Mouse (Mus musculus) C2C12 (cell line): ENCODE results near the gene Clstn2. TPM values are rescaled to one million over a fixed set of nuclear protein-coding genes. Genes with fewer than 3 reads are reported as not detected.

Experiments
- H3K27me3 ChIP-seq: one replicate; pipeline ENCODE4 v1.6.1; 2011; ENCODE audit not compliant: control insufficient read depth, insufficient read depth, insufficient read length
- H3K36me3 ChIP-seq: one replicate; pipeline ENCODE4 v1.6.1; 2011; ENCODE audit not compliant: control insufficient read depth, insufficient read depth
- H3K4me3 ChIP-seq: one replicate; pipeline ENCODE4 v1.5.1; 2011; ENCODE audit warnings: mild to moderate bottlenecking, control low read depth; ENCODE audit not compliant: poor library complexity, insufficient read depth, severe bottlenecking
- H3K79me2 ChIP-seq: one replicate; pipeline ENCODE4 v1.6.1; 2011; ENCODE audit not compliant: control insufficient read depth, insufficient read depth
- H3K79me3 ChIP-seq: one replicate; pipeline ENCODE4 v1.6.1; 2011; ENCODE audit warnings: low read depth, control low read depth
- H3ac ChIP-seq: one replicate; pipeline ENCODE3; 2011; ENCODE audit warnings: low read depth; ENCODE audit not compliant: control insufficient read depth, insufficient read length
- CEBPB ChIP-seq: IDR thresholded peaks from one replicate; pipeline ENCODE4 v1.6.1; 2011; ENCODE audit warnings: low read depth, mild to moderate bottlenecking, control low read depth, moderate library complexity
- CTCF ChIP-seq: IDR thresholded peaks from one replicate; pipeline ENCODE4 v1.5.1; 2011; ENCODE audit not compliant: control insufficient read depth, insufficient read depth, insufficient read length
- FOSL1 ChIP-seq: IDR thresholded peaks from one replicate; pipeline ENCODE4 v1.8.0; 2011; ENCODE audit warnings: mild to moderate bottlenecking, low read length; ENCODE audit not compliant: poor library complexity, insufficient read depth, severe bottlenecking
- MAX ChIP-seq: IDR thresholded peaks from one replicate; pipeline ENCODE4 v1.6.1; 2011; ENCODE audit warnings: mild to moderate bottlenecking, control low read depth
- MYOD1 ChIP-seq: IDR thresholded peaks from one replicate; pipeline ENCODE4 v1.6.1; 2011; ENCODE audit warnings: low read depth; ENCODE audit not compliant: control insufficient read depth, insufficient read length
- MYOG ChIP-seq: IDR thresholded peaks from one replicate; pipeline ENCODE4 v1.6.1; 2011; ENCODE audit not compliant: control insufficient read depth, insufficient read length; ENCODE audit errors: extremely low read depth
- USF1 ChIP-seq: IDR thresholded peaks from one replicate; pipeline ENCODE4 v1.6.1; 2011; ENCODE audit warnings: low read depth, mild to moderate bottlenecking, control low read depth, moderate library complexity
- polyA plus RNA-seq: library from polyadenylated mRNA; unstranded; fragments of >200 nt; fragmentation: generic; extraction: Trizol; gene quantifications from one replicate; pipeline ENCODE4 v1.2.1, GENCODE M21; 2012; ENCODE audit warnings: missing spikeins

Clstn2 gene
- polyA plus RNA-seq, 1 experiment = 0.01 TPM

GRCm38 (mm10) chr9:97532536-97532935, 500.4 kb downstream of the Clstn2 start:
- Histone ChIP-seq H3ac (no peak overlapping the region), H3K79me3 (no peaks in the 10 kb centered on the region), H3K4me3 (no peak overlapping the region), H3K79me2 (no peaks in the 10 kb centered on the region), H3K36me3 (no peaks in the 10 kb centered on the region), H3K27me3 (no peaks in the 10 kb centered on the region)
- TF ChIP-seq CTCF (no peak), MAX (no peak), CEBPB (no peak), FOSL1 (no peak), USF1 (no peak), MYOD1 (no peak), MYOG (no peak)

- Histone ChIP-seq H3K79me2 (no peaks in the 10 kb centered on the region), H3K36me3 (no peaks in the 10 kb centered on the region), H3K4me3 (no peak overlapping the region), H3ac (no peak overlapping the region), H3K27me3 (no peaks in the 10 kb centered on the region), H3K79me3 (no peaks in the 10 kb centered on the region)
- TF ChIP-seq USF1 (no peak), CTCF (no peak), MAX (no peak), MYOD1 (no peak), MYOG (no peak), FOSL1 (no peak), CEBPB (no peak)
Observed at GRCm38 (mm10) chr9:97527926-97528325, 505.1 kb downstream of the Clstn2 start.

GRCm38 (mm10) chr9:97527276-97527675, 505.7 kb downstream of the Clstn2 start:
- Histone ChIP-seq H3K79me3 (no peaks in the 10 kb centered on the region), H3K79me2 (no peaks in the 10 kb centered on the region), H3K36me3 (no peaks in the 10 kb centered on the region), H3K4me3 (no peak overlapping the region), H3K27me3 (no peaks in the 10 kb centered on the region), H3ac (no peak overlapping the region)
- TF ChIP-seq FOSL1 = no peak
- TF ChIP-seq CEBPB = no peak
- no peak for TF ChIP-seq USF1
- TF ChIP-seq MAX = no peak
- TF ChIP-seq CTCF = no peak
- no peak for TF ChIP-seq MYOG
- no peak for TF ChIP-seq MYOD1

DNA sequence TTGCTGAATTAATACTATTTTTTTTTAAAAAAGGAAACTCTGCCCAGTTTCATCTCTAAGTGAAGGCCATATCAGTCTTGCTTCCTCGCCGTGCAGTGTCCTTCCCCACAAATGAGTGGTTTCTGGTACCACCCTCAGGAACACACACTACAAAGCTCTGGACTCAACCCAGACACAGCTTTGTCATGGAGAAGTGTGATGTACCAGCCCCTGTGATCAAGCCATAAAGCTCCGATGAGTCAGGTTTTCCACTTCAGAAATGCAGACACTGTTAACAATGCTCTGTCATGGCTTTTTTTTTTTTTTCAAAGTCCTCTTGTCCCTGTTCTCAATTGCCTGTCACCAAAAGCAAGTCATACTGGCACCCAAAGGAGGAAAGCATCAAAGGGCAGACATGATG, 507.4 kb downstream of the Clstn2 start:
- Histone ChIP-seq H3K79me3 (no peaks in the 10 kb centered on the region), H3K79me2 (no peaks in the 10 kb centered on the region), H3K27me3 (no peaks in the 10 kb centered on the region), H3K36me3 (no peaks in the 10 kb centered on the region), H3ac (no peak overlapping the region), H3K4me3 (no peak overlapping the region)
- no peak for TF ChIP-seq USF1
- TF ChIP-seq FOSL1 = no peak
- no peak for TF ChIP-seq MAX
- TF ChIP-seq CTCF = no peak
- no peak for TF ChIP-seq CEBPB
- no peak for TF ChIP-seq MYOD1
- TF ChIP-seq MYOG = no peak

- Histone ChIP-seq H3K27me3 (no peaks in the 10 kb centered on the region), H3K4me3 (no peak overlapping the region), H3K79me2 (no peaks in the 10 kb centered on the region), H3K36me3 (no peaks in the 10 kb centered on the region), H3K79me3 (no peaks in the 10 kb centered on the region), H3ac (no peak overlapping the region)
- no peak for TF ChIP-seq USF1
- TF ChIP-seq FOSL1 = no peak
- TF ChIP-seq MAX = no peak
- TF ChIP-seq CEBPB = no peak
- no peak for TF ChIP-seq MYOD1
- TF ChIP-seq MYOG = no peak
Observed at GRCm38 (mm10) chr9:97524861-97525260, 508.1 kb downstream of the Clstn2 start.

DNA sequence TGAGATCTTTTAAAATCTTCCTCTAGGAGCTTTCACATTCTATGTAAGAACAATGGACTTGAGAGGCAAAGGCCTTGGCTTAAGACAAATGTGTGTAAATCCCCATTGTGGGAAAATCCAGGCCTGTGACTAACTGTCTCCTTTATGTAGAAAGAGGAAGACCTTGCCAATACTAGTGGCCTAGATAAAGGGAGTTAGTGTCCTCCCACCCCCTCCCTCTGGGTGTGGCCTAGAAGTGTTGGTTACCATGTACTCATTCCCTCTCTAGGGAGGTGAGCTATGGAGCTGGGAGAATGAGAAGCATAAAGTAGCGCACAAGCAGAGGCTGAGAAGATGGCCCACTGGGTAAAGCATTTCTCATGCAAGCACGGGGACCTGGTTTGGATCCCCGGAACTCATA, 512.2 kb downstream of the Clstn2 start:
- Histone ChIP-seq H3ac (no peak overlapping the region), H3K79me3 (no peaks in the 10 kb centered on the region), H3K27me3 (no peaks in the 10 kb centered on the region), H3K4me3 (no peak overlapping the region), H3K36me3 (no peaks in the 10 kb centered on the region), H3K79me2 (no peaks in the 10 kb centered on the region)
- TF ChIP-seq CEBPB (no peak), FOSL1 (no peak), MAX (no peak), MYOG (no peak), CTCF (no peak), USF1 (no peak), MYOD1 (no peak)

GRCm38 (mm10) chr9:97517006-97517405, 516.0 kb downstream of the Clstn2 start:
- Histone ChIP-seq H3K79me3 (no peaks in the 10 kb centered on the region), H3ac (no peak overlapping the region), H3K36me3 (no peaks in the 10 kb centered on the region), H3K27me3 (no peaks in the 10 kb centered on the region), H3K4me3 (no peak overlapping the region), H3K79me2 (no peaks in the 10 kb centered on the region)
- TF ChIP-seq MAX (no peak), MYOD1 (no peak), CTCF (no peak), CEBPB (no peak), FOSL1 (no peak), USF1 (no peak), MYOG (no peak)
